Mouse (Mus musculus) limb, embryonic 13.5 days (tissue): ENCODE measurements around the gene Col9a2. TPM values are rescaled to one million over a fixed set of nuclear protein-coding genes. Genes with fewer than 3 reads are reported as not detected.

ENCODE experiments used
- ATAC-seq: fragments of 200-750 bp; cut with Nextera tagmentation; 2 replicates; pipeline ENCODE4 v1.8.0; 2017; ENCODE audit warnings: low read depth, moderate number of reproducible peaks, moderate TSS enrichment; ENCODE audit not compliant: low FRiP score
- H3K27ac ChIP-seq: fragments of 300-500 bp; sonication (generic); 2 replicates; pipeline ENCODE4 v1.5.1; 2015; ENCODE audit warnings: inconsistent platforms, mild to moderate bottlenecking, moderate library complexity
- H3K27me3 ChIP-seq: fragments of 300-500 bp; sonication (generic); 2 replicates; pipeline ENCODE4 v1.6.1; 2015; ENCODE audit warnings: mild to moderate bottlenecking, inconsistent platforms
- H3K36me3 ChIP-seq: fragments of 300-500 bp; sonication (generic); 2 replicates; pipeline ENCODE4 v1.6.1; 2015; ENCODE audit warnings: inconsistent platforms, mild to moderate bottlenecking, moderate library complexity
- H3K4me1 ChIP-seq: fragments of 300-500 bp; sonication (generic); 2 replicates; pipeline ENCODE4 v1.6.1; 2015; ENCODE audit warnings: inconsistent platforms
- H3K4me2 ChIP-seq: fragments of 300-500 bp; sonication (generic); replicated peaks from 2 replicates; pipeline ENCODE4 v1.6.1; 2015; ENCODE audit warnings: inconsistent platforms, mild to moderate bottlenecking, moderate library complexity
- H3K4me3 ChIP-seq: fragments of 300-500 bp; sonication (generic); 2 replicates; pipeline ENCODE4 v1.5.1; 2015; ENCODE audit warnings: moderate library complexity, mild to moderate bottlenecking, inconsistent platforms
- H3K9ac ChIP-seq: fragments of 300-500 bp; sonication (generic); 2 replicates; pipeline ENCODE4 v1.6.1; 2015; ENCODE audit warnings: mild to moderate bottlenecking, inconsistent platforms
- H3K9me3 ChIP-seq: fragments of 300-500 bp; sonication (generic); 2 replicates; pipeline ENCODE4 v1.6.1; 2016; ENCODE audit warnings: inconsistent platforms
- WGBS: fragments of 180-500 bp; shearing (Covaris S2); methylation state at CpG from one replicate; pipeline ENCODE4 v1.1.7; 2015; 5-methylcytosine and 5-hydroxymethylcytosine counted together
- polyA plus RNA-seq: library from polyadenylated mRNA; unstranded; fragments of >200 nt; fragmentation: Nextera tagmentation; extraction: Ambion mirVana; gene quantifications from 2 replicates; pipeline ENCODE4 v1.2.1, GENCODE M21; 2015

Gene Col9a2
- polyA plus RNA-seq, 1 experiment from 2014 or later: 100 TPM

DNA sequence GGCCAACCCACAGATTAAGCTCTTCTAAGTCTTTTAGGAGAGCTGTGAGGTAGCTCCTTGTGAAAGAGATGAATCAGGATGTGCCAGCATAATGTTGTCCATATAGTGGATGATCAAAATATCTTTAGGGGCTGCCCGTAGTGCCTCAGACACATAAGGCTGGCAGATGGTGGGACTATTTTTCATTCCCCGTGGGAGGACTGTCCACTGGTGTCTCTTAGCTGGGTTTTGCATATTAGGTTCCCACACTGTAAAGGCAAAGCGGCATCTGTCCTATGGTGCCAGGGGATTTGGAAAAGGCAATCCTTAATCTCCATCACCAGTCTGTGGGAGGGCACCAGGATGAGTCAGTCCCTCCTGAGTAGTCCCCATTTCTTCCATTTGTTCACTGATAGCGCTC, 64.1 kb downstream of the Col9a2 start:
- Histone ChIP-seq H3K36me3 (no peaks in the 10 kb centered on the region), H3K9ac (no peak overlapping the region), H3K4me2 (no peak overlapping the region), H3K27me3 (no peaks in the 10 kb centered on the region), H3K9me3 (no peaks in the 10 kb centered on the region), H3K4me3 (no peak overlapping the region), H3K27ac (no peak overlapping the region), H3K4me1 (no peaks in the 10 kb centered on the region)
- 86% methylated on average over 4 of the region's 4 CpGs for WGBS
- ATAC-seq: no peak

Other genes with a start within 250 kb of the Col9a2 start
- gene Nfyc, start 207.8 kb upstream of the Col9a2 start, polyA plus RNA-seq: 105 and 109 TPM in 2 replicates
- 0.41 and 0.66 TPM in 2 replicates for gene Rims3, start 184.6 kb upstream of the Col9a2 start, polyA plus RNA-seq
- gene Exo5, start 114.4 kb upstream of the Col9a2 start, polyA plus RNA-seq: 35.8 and 37.1 TPM in 2 replicates
- gene Zfp69, start 87.7 kb upstream of the Col9a2 start, polyA plus RNA-seq: 10.3 and 11.5 TPM in 2 replicates
- gene Smap2, start 22.1 kb upstream of the Col9a2 start, polyA plus RNA-seq: 13.4 and 13.5 TPM in 2 replicates
- 23.7 and 25.8 TPM in 2 replicates for gene Zmpste24, start 58.9 kb downstream of the Col9a2 start, polyA plus RNA-seq
- not detected in 2 replicates for gene Tmco2, start 69.8 kb downstream of the Col9a2 start, polyA plus RNA-seq
- 30.4 and 32.8 TPM in 2 replicates for gene Rlf, start 175.7 kb downstream of the Col9a2 start, polyA plus RNA-seq